Mouse (Mus musculus) thymus, postnatal 14 days (tissue): ENCODE measurements at regions not wholly inside any gene's neighbourhood (a gene's known extent, or its start where the extent isn't known, plus 50 kb on each side); places are given as distances from the start of the nearest gene placed in this dataset.

ENCODE experiments used
- DNase-seq: peaks from one replicate; pipeline ENCODE4 v3.0.0; 2021

DNA sequence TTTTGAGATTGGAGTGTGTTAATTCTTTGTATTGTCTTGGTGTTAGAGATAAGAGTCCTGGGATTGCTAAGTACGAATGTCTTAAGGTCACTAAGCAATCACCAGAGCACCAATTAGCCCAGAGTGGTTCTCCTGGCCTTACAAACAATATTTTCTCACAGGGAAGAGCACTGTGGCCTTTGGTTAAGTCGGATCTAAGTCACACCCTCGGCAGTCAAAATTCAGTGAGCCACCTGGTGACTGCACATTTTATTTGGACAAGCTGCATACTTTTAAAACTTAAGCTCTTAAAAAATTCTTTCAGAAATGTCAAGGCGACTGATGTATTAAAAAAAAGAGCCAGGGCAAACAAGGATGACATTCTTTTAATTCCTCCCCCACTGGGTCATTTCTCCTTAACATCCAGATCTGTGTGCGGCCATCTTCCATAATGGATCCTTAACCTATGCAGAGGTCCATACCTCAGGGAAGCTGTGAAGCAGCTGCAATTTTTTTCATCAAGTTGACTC, 60.9 kb upstream of the Foxa2 start:
- DNase-seq = no peak

DNA sequence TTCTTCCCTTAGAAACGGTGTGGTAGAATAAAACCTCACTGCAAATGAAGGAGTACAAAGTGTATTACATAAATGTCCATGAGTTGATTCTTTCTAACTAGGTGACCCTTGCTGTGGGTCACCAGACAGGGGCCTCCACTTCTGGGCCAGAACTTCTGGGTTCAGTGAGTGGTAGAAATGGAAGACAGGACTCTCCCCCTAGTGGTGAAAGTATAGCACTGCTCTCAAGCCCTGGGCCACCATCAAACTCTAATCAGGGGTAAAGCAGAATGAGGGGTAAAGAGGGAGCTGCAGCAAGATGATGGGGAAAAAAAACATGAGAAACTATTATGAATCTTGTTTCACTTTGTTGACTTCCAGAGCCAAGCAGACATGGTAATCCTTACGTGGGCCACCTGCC, 63.4 kb upstream of the Foxa2 start:
- DNase-seq = no peak

DNA sequence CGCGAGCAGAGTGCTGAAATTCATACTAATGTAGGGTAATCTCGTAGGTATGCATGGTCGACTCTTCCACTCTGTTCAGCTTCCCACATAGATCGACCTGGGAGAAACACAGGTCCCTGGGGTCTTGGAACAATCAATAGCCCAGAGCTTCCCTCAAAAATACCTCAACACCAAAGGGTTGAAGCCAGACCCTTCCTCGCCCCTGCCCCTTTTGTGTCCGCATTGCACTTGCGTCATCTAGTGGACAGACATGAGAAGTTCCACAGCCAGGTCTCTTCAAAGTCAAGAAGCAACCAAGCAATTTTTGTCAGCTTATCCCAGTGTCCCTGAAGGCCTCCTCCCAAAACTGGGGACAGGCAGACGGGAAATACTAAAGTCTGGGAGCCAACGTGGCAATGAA, 65.1 kb upstream of the Foxa2 start:
- no peak for DNase-seq

DNA sequence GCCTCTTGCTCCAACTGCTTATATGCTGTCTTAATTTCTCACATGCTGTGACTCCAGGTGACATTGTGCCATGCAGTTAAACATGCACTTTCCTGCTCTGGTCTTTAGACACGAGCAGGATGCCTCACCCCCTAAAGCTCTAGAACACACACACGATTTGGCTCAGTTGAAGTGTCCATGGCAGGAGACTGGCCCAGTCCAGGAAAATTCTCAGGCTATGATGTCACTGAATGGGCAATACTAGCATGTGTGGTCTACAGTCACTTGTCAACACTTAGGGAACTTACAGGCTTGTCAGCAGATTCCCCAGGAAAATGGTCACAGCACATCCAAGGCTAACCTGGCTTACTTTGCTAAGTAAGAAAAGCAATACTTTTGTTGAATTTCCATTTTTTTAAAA, 66.4 kb upstream of the Foxa2 start:
- no peak for DNase-seq

DNA sequence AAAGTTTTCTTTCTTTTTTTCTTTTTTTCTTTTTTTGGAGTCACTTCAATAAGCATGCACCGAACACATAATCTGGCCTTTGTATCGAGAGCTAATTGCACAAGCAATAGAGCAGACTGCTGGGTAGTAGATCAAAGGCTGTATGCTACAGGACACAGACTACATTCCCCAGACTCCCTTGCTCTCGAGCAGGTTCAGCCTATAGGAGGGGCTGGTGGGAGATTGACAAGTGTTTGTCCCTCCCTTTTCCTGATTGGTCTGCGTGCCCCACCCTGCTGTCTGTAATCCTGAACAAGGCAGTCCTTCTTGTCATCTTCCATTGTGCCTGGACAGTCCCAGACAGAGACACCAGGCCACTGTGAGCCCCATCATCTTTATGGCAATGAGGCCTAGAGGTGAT, 67.8 kb upstream of the Foxa2 start:
- DNase-seq = peak; percentile 6

DNA sequence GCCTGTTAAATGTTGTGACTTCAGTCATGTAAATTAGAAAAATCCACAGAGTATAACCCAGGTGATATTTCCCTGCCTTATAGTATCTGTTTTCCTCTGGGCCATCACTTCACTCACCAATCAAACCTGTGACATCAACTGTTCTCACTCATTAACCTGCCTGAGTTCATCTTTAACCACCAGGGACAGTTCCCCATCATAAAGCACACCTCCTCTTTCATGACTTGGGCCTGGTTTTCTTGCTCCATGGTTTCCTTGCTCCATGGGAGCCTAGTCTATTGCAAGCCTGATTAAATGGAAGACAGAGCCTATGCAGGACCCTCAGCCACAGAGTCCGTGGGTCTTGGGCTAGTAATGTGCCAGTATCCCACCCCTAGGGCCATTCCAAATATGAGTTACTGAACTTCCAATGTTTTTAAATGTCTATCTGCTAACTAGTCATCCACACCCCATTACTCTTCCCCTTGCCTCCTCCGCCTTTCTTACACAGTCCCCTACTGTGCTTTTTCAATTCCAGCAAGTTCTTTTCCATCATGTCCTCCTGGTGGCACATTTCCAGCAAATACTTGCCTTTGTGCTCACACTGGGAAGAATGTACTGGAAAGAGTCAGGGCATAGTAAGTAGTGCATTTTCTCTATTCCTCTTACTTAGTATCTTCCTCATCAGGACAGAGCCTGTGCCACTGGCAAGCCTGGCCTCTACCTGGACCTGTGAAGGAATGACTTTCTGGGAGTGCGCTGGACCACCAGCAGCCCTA, 69.4 kb upstream of the Foxa2 start:
- DNase-seq = no peak

DNA sequence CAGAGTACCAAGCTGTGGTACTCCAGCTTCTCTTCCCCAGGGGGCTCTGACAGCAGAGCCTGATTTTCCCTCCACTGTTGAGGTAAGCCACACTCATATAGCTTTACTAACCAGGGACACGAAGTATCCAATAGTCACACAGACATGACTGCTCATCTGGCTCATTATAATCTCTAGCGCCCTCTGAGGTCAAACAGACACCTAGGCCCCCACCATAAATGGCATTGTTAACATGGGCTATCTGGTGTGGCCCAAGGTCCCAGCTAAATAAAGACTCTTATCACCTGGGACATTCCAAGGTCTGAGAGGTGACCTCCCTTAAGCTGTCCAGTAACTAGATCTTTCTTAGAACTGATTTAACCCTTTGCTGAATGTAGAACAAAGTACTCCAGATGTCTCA, 70.7 kb upstream of the Foxa2 start:
- DNase-seq = no peak

DNA sequence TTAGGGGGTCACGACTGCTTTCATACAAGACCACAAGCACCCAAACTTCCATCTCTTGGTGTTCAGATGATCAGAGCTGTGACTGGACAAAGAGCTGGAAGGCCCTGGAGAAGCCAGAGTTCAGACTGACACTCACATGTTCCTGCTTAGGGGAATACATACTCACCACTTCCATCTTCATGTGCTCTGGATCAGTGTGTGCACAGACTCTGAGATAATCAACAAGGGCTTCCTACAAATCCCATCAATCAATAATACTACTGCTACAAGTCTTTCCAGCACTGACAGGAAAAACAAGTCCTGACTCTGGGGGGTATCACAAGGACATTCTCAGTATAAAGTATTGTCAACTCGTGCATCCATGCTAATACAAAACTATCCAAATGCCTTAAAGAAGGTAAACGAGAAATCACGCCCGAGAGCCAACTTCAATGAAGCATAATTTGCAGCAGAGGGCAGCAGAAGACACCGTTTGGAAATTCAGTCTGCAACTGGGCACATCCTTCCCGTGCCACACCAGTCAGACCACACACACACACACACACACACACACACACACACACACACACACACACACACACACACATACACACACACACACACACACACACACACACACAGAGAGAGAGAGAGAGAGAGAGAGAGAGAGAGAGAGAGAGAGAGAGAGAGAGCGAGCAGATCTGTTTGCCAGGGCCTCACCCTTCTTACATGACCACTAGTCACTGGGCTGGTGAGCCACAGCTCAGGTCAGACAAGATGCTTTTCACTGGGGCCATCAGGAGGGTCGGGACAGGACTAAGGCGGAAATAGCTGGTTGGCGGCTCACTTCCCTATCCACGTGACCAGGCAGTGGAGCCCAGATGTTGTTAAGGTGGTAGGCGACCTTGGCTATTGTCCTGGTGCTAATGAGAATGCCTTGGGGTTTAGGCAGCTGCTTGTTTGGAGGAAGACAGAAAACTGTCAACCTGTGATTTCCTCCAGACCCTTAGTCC, 75.4 kb upstream of the Foxa2 start:
- no peak for DNase-seq

DNA sequence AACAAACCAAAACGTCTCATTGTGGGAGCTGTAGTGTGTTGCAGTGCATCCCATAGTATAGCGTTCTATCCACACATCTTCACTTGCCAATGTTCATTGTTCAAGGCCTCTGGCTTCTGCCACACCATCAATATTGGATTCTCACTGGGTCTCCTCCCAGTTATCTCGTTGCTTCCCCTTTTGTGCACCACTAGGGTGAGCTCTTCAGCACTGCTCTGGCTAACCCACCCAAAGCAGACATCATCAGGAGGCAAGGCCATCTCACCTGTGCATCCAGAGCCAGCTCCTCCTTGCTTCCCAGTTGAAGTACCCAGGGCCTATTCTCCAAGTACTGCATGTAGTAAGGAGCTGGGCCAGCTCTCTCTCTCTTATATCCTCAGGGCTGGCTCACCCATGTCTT, 77.0 kb upstream of the Foxa2 start:
- DNase-seq = no peak

DNA sequence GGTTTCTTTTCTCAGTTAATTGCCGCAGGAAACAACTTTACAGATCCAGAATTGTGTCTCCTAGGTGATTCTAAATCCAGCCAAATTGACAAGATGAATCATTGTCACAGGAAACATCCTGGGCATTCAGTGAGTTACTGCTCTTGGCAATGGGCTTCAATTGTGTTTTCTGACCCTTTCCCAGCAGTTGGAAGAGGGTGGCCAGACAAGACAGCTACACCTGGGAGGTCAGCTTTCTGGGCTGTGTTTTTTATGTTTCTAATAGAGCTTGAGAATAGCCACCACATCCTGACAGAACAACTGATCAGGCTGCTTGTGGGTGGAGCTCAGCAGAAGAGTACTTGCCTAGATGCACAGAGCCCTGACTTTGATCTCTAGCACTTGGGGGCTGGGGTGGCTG, 87.0 kb upstream of the Foxa2 start:
- no peak for DNase-seq

DNA sequence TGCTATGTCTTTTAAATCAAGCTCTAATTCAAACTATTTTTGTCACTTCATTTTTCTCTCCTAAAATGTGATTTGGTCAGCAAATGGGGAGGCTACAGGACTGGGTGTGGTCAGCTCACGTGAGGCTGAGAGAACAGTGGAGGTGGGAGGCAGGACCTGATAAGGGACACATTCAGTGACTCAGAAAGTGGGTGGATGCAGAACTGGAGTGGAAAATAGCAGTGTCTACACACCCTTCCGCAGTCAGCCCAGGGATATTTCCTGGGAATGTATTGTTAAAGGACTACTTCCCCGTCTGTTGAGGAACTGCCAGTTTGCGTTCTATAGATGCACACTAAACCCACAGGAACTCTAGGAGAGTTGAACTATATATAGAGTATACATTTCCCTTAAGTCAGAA, 95.2 kb upstream of the Foxa2 start:
- no peak for DNase-seq

DNA sequence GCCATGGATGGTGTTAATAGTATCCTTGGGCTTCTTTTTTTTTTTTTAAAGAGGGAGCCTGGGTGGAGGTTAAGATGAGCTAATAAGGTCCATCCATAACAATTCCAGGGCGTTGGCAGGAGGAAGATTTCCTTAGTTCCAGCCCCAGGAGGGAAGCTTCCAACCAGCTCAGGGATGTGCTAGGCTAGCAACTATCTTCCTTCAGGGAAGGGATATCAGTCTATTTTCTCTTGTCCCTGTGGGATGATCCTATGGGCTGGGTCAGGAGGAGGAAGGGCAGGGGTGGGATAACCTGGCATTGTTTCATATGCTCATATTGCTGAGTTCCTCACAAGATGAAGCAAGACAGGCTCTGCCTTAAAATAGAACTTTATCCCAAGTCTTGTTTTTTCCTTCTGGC, 98.0 kb upstream of the Foxa2 start:
- no peak for DNase-seq

DNA sequence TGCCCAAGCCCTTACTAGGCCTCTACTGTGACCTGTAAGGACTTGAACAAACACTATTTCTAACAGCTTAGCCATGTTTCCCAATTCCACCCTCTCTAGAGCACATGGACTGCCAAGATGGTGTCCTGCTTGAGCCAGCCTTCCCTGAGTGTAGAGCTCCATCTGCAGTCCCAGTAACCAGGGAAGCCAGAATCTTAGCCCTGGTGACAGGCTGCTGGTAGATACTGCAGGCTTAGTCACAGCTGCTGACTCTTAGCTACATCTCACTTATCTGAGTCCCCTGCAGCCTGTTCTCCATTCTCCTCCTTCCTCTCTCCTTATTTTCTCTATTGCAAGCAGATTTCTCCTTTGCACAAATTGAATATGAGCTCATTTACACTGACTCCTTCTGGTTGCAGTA, 101.5 kb upstream of the Foxa2 start:
- DNase-seq = no peak

DNA sequence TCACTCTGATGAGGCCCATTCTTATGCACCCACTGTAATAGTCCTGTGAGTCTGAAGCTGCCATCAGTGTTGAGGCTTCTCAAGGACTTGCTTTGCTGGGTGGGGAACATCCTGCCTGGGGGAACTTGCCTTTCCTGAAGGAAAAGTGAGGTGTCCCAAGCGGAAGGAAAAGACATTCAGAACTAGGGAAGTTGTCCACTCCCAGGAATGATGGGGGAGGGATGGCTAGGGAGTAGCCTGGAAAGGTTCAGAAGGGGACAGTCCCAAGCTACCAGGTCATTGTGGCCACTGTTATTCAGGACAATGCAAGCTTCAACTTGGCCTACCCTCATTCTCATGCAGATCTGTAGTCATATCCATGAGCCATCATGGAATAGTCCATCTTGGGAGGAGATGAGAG, 102.7 kb upstream of the Foxa2 start:
- DNase-seq = no peak

DNA sequence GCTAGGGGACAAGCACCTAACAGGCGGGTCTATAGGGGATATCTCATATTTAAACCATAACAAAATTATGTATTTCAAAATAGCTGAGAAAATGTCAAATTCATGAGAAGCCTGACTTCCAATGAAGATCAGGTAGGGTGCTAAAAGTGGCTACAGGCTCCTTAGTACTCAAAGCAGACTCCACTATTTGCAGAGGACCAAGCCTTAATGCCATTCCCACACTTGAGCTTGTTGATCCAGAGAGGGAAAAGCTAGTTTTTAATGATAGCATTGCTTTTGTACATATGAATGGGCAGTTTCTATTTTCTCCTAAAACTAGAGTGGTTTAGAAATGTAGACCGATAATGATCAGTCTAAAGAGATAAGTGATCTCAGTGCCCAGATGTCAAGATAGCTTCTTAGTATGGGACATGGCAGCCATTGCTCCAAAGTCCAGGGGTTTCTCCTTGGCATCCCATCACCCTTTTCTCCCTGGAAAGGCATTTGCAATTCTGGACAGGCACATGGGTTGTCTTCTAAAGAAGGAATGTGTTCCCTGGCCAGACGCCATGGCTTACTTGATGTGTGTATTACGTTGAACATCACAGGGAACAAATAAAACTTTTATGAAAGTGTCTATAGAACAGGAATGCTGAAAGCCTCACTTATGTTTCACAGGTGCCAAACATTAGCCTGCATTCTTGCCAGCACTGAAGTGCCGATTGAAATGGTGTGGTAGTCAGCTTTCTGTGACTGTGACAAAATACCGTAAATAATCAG, 106.9 kb upstream of the Foxa2 start:
- DNase-seq = no peak

DNA sequence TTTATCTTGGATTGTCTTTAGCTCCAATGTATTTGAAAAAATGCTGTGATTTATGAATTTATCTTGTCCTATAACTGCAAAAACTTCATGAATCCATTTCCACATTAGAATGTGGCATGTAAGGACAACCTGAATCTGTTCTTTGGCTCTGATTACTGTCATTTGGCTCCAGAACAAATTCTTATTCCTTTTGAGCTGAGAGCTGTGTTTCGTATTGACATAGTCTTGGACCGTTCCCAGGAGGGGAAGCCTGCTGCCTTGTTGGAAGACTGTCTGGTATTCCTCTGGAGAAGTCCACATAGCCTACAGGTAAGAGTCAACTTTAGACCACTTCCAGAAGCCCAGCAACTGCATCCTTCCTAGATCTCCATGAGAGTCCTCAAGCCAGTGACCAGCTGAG, 109.4 kb upstream of the Foxa2 start:
- no peak for DNase-seq

DNA sequence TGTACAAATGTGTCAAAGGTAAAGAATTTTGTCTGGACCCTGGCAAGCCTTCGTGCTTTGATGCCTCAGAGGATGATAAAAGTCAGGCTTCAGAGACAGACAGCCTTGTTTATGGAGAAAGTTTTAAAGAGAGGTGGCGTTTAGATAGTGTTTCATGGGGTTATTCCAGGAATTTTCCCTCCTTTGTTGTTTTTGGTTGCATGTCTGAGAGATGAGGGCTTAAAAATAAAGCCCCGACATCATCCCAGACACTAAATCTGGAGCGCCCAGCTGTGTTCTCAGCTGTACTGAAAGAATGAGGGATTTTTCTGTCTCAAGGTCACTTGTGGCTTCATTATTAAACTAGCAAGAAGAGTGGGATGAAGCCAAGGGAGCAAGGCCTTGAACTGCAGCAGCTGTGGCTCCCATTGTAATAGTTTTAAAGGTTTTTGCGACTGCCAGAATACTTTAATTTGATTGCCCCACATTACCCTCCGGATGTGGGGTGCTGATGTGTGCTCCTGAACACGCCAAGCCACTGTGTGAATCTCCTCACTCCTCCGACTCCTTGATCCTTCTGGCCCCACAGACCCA, 112.3 kb upstream of the Foxa2 start:
- DNase-seq = no peak

DNA sequence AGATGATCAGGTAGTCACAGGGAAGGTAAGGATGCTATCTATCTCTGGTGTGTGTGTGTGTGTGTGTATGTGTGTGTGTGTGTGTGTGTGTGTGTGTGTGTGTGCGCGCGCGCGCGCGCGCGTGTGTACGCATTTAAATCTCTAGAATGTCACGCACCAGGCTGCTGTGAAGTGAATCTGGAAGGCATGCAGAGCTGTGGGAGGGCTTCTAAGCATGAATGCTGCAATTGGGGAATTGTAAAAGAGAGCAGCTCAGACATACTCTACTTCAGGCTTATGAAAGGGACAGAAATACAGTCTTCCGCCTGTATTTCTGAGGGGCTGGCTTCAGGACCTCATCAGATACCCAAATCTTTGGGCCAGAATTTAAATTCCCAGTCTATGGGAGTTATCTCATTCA, 114.2 kb upstream of the Foxa2 start:
- no peak for DNase-seq

DNA sequence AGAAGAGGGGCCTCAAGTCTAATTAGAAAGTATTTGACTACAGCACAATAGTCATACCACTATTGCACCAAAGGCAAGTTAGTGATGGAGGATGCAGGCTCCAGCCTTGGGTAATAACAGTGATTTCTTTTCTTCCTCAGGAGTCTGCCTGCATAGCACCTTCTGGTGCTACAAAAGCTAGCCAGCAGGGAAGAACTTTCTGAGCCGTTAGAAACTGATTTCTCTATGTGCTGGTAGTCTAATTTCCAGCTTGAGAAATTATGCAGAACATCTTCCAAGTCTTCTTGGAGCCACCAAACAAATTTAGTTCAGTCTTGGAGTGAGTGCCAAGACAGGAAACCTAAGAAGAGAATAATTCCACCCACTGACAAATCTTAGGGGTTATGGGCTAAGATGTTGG, 115.2 kb upstream of the Foxa2 start:
- DNase-seq = no peak

DNA sequence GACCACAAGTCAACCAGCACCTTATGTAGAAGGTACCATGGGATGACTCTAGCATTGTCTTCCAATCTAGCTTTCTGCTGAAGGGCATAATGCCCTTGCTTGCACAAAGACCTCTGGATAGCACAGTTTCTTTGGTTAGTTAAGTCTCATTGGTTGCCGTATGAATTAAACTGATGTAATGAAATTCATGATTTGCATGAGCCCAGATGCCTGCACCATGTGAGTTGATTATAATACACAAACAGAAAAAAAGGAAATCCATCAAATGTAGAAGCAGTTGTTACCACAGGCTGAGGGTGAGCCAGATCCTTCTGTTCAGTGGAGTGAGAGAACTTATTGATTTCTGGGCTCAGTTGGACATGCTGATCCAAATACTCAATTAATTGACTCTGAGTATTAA, 115.8 kb upstream of the Foxa2 start:
- no peak for DNase-seq

DNA sequence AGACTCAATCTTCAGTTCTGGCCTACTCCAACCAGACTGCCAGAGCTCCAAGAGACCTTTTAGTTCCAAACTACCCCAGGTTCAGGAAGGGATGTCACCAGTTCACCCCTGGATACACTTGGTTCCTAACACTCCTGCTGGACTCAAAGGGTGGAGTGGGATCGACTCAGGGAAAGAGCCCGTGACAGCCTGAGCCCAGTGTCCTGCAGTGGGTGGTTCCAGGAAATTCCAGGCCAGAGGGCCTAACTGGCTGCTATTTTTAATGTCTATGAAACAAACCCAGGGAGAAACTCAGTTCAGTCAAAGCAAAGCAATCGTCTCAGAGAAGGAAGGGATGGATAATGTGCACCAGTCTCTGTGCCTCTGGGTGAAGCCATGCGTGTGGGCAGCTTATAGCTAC, 124.3 kb upstream of the Foxa2 start:
- DNase-seq = no peak

DNA sequence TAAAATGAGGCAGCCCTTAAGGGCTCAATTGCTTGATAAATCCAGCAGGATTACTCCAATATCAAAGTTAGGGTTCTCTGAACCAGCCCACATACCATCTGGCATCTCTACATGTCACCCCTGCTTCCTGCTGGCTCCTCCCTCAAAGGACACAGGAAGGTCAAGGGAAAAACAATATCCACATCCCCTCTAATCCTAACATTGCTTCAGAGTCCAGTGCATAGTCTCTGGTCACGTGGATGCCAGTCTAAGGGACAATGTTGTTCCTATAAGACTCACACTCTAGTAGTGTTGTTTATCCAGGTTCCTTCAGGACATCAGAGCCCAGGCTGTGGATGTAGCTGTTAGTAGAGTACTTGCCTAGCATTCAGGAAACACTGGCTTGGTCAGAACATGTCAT, 124.9 kb upstream of the Foxa2 start:
- DNase-seq = no peak
